Mouse (Mus musculus) forebrain, embryonic 11.5 days (tissue): ENCODE data around the gene Dcun1d3. TPM values are rescaled to one million over a fixed set of nuclear protein-coding genes. Genes with fewer than 3 reads are reported as not detected.

Experiments
- ATAC-seq: fragments of 200-750 bp; cut with Nextera tagmentation; replicated peaks from 2 replicates; pipeline ENCODE4 v1.8.0; 2017; ENCODE audit warnings: moderate TSS enrichment; ENCODE audit not compliant: low FRiP score
- DNase-seq: peaks from one replicate; pipeline ENCODE4 v3.0.0-alpha.2; 2017; ENCODE audit warnings: low spot score
- H3K27ac ChIP-seq: fragments of 300-500 bp; sonication (generic); 2 replicates; pipeline ENCODE4 v1.5.1; 2014; ENCODE audit warnings: low read depth, low read length
- H3K27me3 ChIP-seq: fragments of 300-500 bp; sonication (generic); 2 replicates; pipeline ENCODE4 v1.6.1; 2014; ENCODE audit warnings: mild to moderate bottlenecking, low read length, mixed read lengths; ENCODE audit not compliant: control insufficient read depth, insufficient read depth
- H3K36me3 ChIP-seq: fragments of 300-500 bp; sonication (generic); 2 replicates; pipeline ENCODE4 v1.6.1; 2014; ENCODE audit warnings: mild to moderate bottlenecking, low read length, moderate library complexity, mixed read lengths; ENCODE audit not compliant: control insufficient read depth, insufficient read depth
- H3K4me1 ChIP-seq: fragments of 300-500 bp; sonication (generic); replicated peaks from 2 replicates; pipeline ENCODE4 v1.6.1; 2014; ENCODE audit warnings: low read length, mixed read lengths; ENCODE audit not compliant: control insufficient read depth, insufficient read depth
- H3K4me2 ChIP-seq: fragments of 300-500 bp; sonication (generic); 2 replicates; pipeline ENCODE4 v1.6.1; 2014; ENCODE audit warnings: low read depth, mild to moderate bottlenecking, low read length, moderate library complexity, mixed read lengths; ENCODE audit not compliant: severe bottlenecking
- H3K4me3 ChIP-seq: fragments of 300-500 bp; sonication (generic); 2 replicates; pipeline ENCODE4 v1.5.1; 2014; ENCODE audit warnings: low read depth, low read length
- H3K9ac ChIP-seq: fragments of 300-500 bp; sonication (generic); 2 replicates; pipeline ENCODE4 v1.6.1; 2014; ENCODE audit warnings: low read length
- H3K9me3 ChIP-seq: fragments of 300-500 bp; sonication (generic); 2 replicates; pipeline ENCODE4 v1.6.1; 2016; ENCODE audit warnings: low read length, mixed read lengths; ENCODE audit not compliant: control insufficient read depth
- WGBS: fragments of 180-500 bp; shearing (Covaris S2); extraction: QIAGEN DNeasy Blood & Tissue Kit; methylation state at CpG from one replicate; pipeline ENCODE4 v1.1.7; 2014; 5-methylcytosine and 5-hydroxymethylcytosine counted together
- polyA plus RNA-seq: library from polyadenylated mRNA; unstranded; fragments of >200 nt; fragmentation: Nextera tagmentation; extraction: Ambion mirVana; gene quantifications from 2 replicates; pipeline ENCODE4 v1.2.1, GENCODE M21; 2014

The Dcun1d3 gene
- polyA plus RNA-seq, 1 experiment from 2014 or later: 9.4 TPM

DNA sequence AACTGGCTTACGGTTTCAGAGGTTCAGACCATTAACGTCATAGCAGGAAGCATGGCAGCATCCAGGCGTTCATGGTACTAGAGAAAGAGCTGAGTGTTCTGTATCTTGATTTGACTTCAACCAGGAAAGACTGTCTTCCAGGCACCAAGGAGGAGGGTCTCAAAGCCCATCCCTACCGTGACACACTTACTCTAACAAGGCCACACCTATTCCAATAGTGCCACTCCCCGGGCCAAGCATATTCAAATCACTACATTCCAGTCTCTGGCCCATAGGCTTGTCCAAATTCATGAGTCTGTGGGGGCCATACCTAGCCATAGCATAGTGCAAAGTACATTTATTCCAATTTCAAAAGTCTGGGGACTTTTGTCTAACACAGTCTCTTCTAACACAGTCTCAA is 88.7 kb downstream of the Dcun1d3 start:
- 94% methylated on average over 5 of the region's 5 CpGs for WGBS
- H3K9me3 ChIP-seq: no peaks in the 10 kb centered on the region
- H3K4me2 ChIP-seq: no peak overlapping the region
- no peaks in the 10 kb centered on the region; the same call in 1 of the 2 replicates for H3K36me3 ChIP-seq
- ATAC-seq (no peak), DNase-seq (no peak)
- no peak overlapping the region for H3K4me3 ChIP-seq
- no peaks in the 10 kb centered on the region for H3K4me1 ChIP-seq
- H3K27ac ChIP-seq: no peak overlapping the region
- no peak overlapping the region for H3K9ac ChIP-seq
- H3K27me3 ChIP-seq: no peaks in the 10 kb centered on the region

Other genes with a start within 250 kb of the Dcun1d3 start
- gene Acsm4, start 206.3 kb downstream of the Dcun1d3 start, polyA plus RNA-seq: 0.92 and 1.7 TPM in 2 replicates
- 101 TPM in 2 replicates for gene Thumpd1, start 175.5 kb downstream of the Dcun1d3 start, polyA plus RNA-seq
- gene Acsm3, start 135.4 kb downstream of the Dcun1d3 start, polyA plus RNA-seq: 0.17 and 0.84 TPM in 2 replicates
- 24.9 and 27.5 TPM in 2 replicates for gene Rexo5, start 102.3 kb downstream of the Dcun1d3 start, polyA plus RNA-seq
- 39.1 and 43.1 TPM in 2 replicates for gene Eri2, start 102.2 kb downstream of the Dcun1d3 start, polyA plus RNA-seq
- gene Lyrm1, start 437 bp downstream of the Dcun1d3 start, polyA plus RNA-seq: 9.6 and 10.2 TPM in 2 replicates
- 0.07 TPM in 1 of 2 replicates, not detected in the other for gene Dnah3, start 199.0 kb upstream of the Dcun1d3 start, polyA plus RNA-seq
- 10.4 and 10.9 TPM in 2 replicates for gene Tmem159, start 206.1 kb upstream of the Dcun1d3 start, polyA plus RNA-seq
- not detected in 2 replicates for gene Zp2, start 249.0 kb upstream of the Dcun1d3 start, polyA plus RNA-seq